Mouse (Mus musculus) myocyte (in vitro differentiated cells): ENCODE data around the gene Ass1.

Experiments
- E2F4 ChIP-seq: IDR thresholded peaks from one replicate; pipeline ENCODE4 v1.6.1; 2011; ENCODE audit warnings: mild to moderate bottlenecking, control low read depth, moderate library complexity; ENCODE audit not compliant: insufficient read depth
- MAX ChIP-seq: IDR thresholded peaks from one replicate; pipeline ENCODE4 v1.6.1; 2011; ENCODE audit warnings: low read depth, mild to moderate bottlenecking, control low read depth
- MYOG ChIP-seq, 3 experiments: IDR thresholded peaks; one replicate each; pipeline ENCODE4 v1.6.1; 2011; ENCODE audit warnings: control low read depth in 2 of 3, low read depth in 2 of 3, mild to moderate bottlenecking in 2 of 3; ENCODE audit not compliant: insufficient read length in 2 of 3, control insufficient read depth in 1 of 3, insufficient read depth in 1 of 3
- POLR2A ChIP-seq: IDR thresholded peaks from one replicate; pipeline ENCODE4 v1.6.1; 2011; ENCODE audit warnings: low read depth, mild to moderate bottlenecking, control low read depth, moderate library complexity; ENCODE audit not compliant: insufficient read length
- POLR2AphosphoS2 ChIP-seq: IDR thresholded peaks from one replicate; pipeline ENCODE4 v1.6.1; 2011; ENCODE audit warnings: low read depth, control low read depth; ENCODE audit not compliant: insufficient read length
- USF1 ChIP-seq: IDR thresholded peaks from one replicate; pipeline ENCODE4 v1.6.1; 2011; ENCODE audit warnings: low read depth, mild to moderate bottlenecking, control low read depth, moderate library complexity

DNA sequence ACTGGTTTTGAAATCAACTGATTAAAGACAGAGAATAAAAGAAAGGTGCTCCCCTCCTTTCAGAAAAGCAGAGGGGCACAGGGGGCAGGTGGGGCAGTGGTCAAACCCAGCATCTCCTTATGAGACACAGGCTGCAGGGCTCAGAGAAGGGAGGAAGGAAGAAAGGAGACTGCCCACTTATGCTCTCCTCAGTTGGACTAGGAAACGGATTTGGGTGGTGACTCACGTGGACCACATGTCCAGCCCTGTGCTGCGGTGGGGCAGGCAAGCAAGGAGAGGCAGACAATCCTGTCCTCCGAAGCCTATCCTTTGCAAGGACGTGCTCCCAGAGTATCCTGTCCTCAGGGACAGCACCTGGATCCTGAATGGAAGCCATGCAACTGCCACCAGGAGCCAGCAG is 54.6 kb downstream of the Ass1 start:
- no peak for TF ChIP-seq E2F4
- no peak for TF ChIP-seq MYOG (IDR thresholded peaks at IDR 0.05; ENCODE audit: control insufficient read depth in 1 of 3, insufficient read depth in 1 of 3, insufficient read length in 2 of 3, low read depth in 2 of 3)
- TF ChIP-seq USF1 = peak; percentile 38
- no peak for TF ChIP-seq POLR2A
- TF ChIP-seq MAX = no peak
- no peak for TF ChIP-seq POLR2AphosphoS2
